Mouse (Mus musculus) cerebral cortex, adult 2 months (tissue): ENCODE measurements around the gene Dpyd.

ENCODE experiments used
- WGBS: fragments of 180-500 bp; shearing (Covaris S2); methylation state at CpG from one replicate; pipeline ENCODE4 v1.1.7; 2018; 5-methylcytosine and 5-hydroxymethylcytosine counted together

Gene Dpyd

GRCm38 (mm10) chr3:119361555-119362385 is 799.8 kb downstream of the Dpyd start:
- WGBS, result 42% methylated on average over 13 of the region's 13 CpGs

GRCm38 (mm10) chr3:119362392-119362791 is 800.5 kb downstream of the Dpyd start:
- WGBS, result 60% methylated on average over 3 of the region's 3 CpGs

GRCm38 (mm10) chr3:119368931-119369330 is 807.0 kb downstream of the Dpyd start:
- WGBS, result 41% methylated on average over 2 of the region's 2 CpGs

GRCm38 (mm10) chr3:119381119-119381518 is 819.2 kb downstream of the Dpyd start:
- 52% methylated on average over 1 of the region's 1 CpGs for WGBS

GRCm38 (mm10) chr3:119382395-119382794 is 820.5 kb downstream of the Dpyd start:
- 95% methylated on average over 1 of the region's 1 CpGs for WGBS

- WGBS, result 41% methylated on average over 26 of the region's 26 CpGs
Observed at GRCm38 (mm10) chr3:119387332-119388105, 825.6 kb downstream of the Dpyd start.

GRCm38 (mm10) chr3:119397205-119397604 is 835.3 kb downstream of the Dpyd start:
- 45% methylated on average over 5 of the region's 5 CpGs for WGBS

GRCm38 (mm10) chr3:119402836-119403728 is 841.2 kb downstream of the Dpyd start:
- WGBS, result 76% methylated on average over 7 of the region's 7 CpGs

- 33% methylated on average over 9 of the region's 9 CpGs for WGBS
Observed at GRCm38 (mm10) chr3:119419087-119419709, 857.3 kb downstream of the Dpyd start.

- WGBS, result 71% methylated on average over 2 of the region's 2 CpGs
Observed at GRCm38 (mm10) chr3:119419745-119420144, 857.8 kb downstream of the Dpyd start.

- 59% methylated on average over 8 of the region's 8 CpGs for WGBS
Observed at GRCm38 (mm10) chr3:119431339-119431738, 869.4 kb downstream of the Dpyd start.

- 73% methylated on average over 7 of the region's 7 CpGs for WGBS
Observed at GRCm38 (mm10) chr3:119431757-119432156, 869.8 kb downstream of the Dpyd start.

- 50% methylated on average over 2 of the region's 2 CpGs for WGBS
Observed at GRCm38 (mm10) chr3:119447559-119447958, 885.6 kb downstream of the Dpyd start.

GRCm38 (mm10) chr3:119464073-119464472 is 902.1 kb downstream of the Dpyd start:
- WGBS, result 61% methylated on average over 2 of the region's 2 CpGs

GRCm38 (mm10) chr3:119464479-119464878 is 902.5 kb downstream of the Dpyd start:
- WGBS, result 73% methylated on average over 1 of the region's 1 CpGs

- WGBS, result 73% methylated on average over 2 of the region's 2 CpGs
Observed at GRCm38 (mm10) chr3:119467723-119468122, 905.8 kb downstream of the Dpyd start.
